Mouse (Mus musculus): ENCODE results near the gene Atp2a1. TPM values are rescaled to one million over a fixed set of nuclear protein-coding genes. Genes with fewer than 3 reads are reported as not detected.

The Atp2a1 gene
- polyA plus RNA-seq, 1 experiment from 2014 or later: 0.24 TPM

- no peaks in the 10 kb centered on the region for H3K9me3 ChIP-seq (replicated peaks; ENCODE audit: control insufficient read depth, low read length)
- DNase-seq (ENCODE audit: low spot score): peak; percentile 97
- peaks cover 7% of the 10 kb centered on the region; the same call in 1 of the 2 replicates for H3K4me1 ChIP-seq (ENCODE audit: control insufficient read depth, insufficient read depth, low read length)
- under 1% methylated on average over 41 of the region's 53 CpGs for WGBS
- ATAC-seq: peak; percentile 94
- peak within 1 kb of the TSS; percentile 94 for H3K27ac ChIP-seq (ENCODE audit: low read depth, low read length)
- H3K36me3 ChIP-seq (ENCODE audit: control insufficient read depth, insufficient read depth, low read length): peaks cover 28% of the 10 kb centered on the region
- H3K9ac ChIP-seq (ENCODE audit: low read length): peak within 1 kb of the TSS; percentile 99
- peak within 1 kb of the TSS; percentile 90 for H3K4me2 ChIP-seq (ENCODE audit: low read length)
- H3K27me3 ChIP-seq (replicated peaks; ENCODE audit: control insufficient read depth, insufficient read depth, low read length): no peaks in the 10 kb centered on the region
- peak within 1 kb of the TSS; percentile 93 for H3K4me3 ChIP-seq (ENCODE audit: low read depth, low read length)
These were observed 12.2 kb upstream of the Atp2a1 start, which contains the start of gene Sh2b1 for GRCm38 (mm10) chr7:126474993-126475581. Sh2b1 (minus strand) TSS chr7:126475424.

- ATAC-seq: peak; percentile 52
- DNase-seq (ENCODE audit: low spot score): no peak
- Histone ChIP-seq H3K27ac (ENCODE audit: low read depth, low read length) (peak overlapping the region; percentile 94), H3K9me3 (replicated peaks; ENCODE audit: control insufficient read depth, low read length) (no peaks in the 10 kb centered on the region), H3K36me3 (ENCODE audit: control insufficient read depth, insufficient read depth, low read length) (peaks cover 33% of the 10 kb centered on the region), H3K4me3 (ENCODE audit: low read depth, low read length) (peak overlapping the region; percentile 93), H3K4me1 (ENCODE audit: control insufficient read depth, insufficient read depth, low read length) (peaks cover 7% of the 10 kb centered on the region; the same call in 1 of the 2 replicates), H3K27me3 (replicated peaks; ENCODE audit: control insufficient read depth, insufficient read depth, low read length) (no peaks in the 10 kb centered on the region), H3K4me2 (ENCODE audit: low read length) (peak overlapping the region; percentile 90), H3K9ac (ENCODE audit: low read length) (peak overlapping the region; percentile 99)
- WGBS: 2% methylated on average over 26 of the region's 27 CpGs
These were observed 11.6 kb upstream of the Atp2a1 start for GRCm38 (mm10) chr7:126474486-126474955.

GRCm38 (mm10) chr7:126473470-126474086, 10.7 kb upstream of the Atp2a1 start:
- H3K27me3 ChIP-seq (replicated peaks; ENCODE audit: control insufficient read depth, insufficient read depth, low read length): no peaks in the 10 kb centered on the region
- WGBS: 88% methylated on average over 9 of the region's 9 CpGs
- H3K4me3 ChIP-seq (ENCODE audit: low read depth, low read length): peak overlapping the region; percentile 93
- H3K36me3 ChIP-seq (ENCODE audit: control insufficient read depth, insufficient read depth, low read length): peaks cover 42% of the 10 kb centered on the region
- H3K4me1 ChIP-seq (ENCODE audit: control insufficient read depth, insufficient read depth, low read length): peaks cover 7% of the 10 kb centered on the region; the same call in 1 of the 2 replicates
- no peaks in the 10 kb centered on the region for H3K9me3 ChIP-seq (replicated peaks; ENCODE audit: control insufficient read depth, low read length)
- H3K4me2 ChIP-seq (ENCODE audit: low read length): peak overlapping the region; percentile 90
- DNase-seq (ENCODE audit: low spot score): no peak
- ATAC-seq: no peak
- H3K9ac ChIP-seq (ENCODE audit: low read length): peak overlapping the region; percentile 99; the same call in 1 of the 2 replicates
- no peak overlapping the region for H3K27ac ChIP-seq (ENCODE audit: low read depth, low read length)

GRCm38 (mm10) chr7:126472713-126473112, 9.8 kb upstream of the Atp2a1 start:
- H3K9me3 ChIP-seq (replicated peaks; ENCODE audit: control insufficient read depth, low read length): no peaks in the 10 kb centered on the region
- peaks cover 51% of the 10 kb centered on the region for H3K36me3 ChIP-seq (ENCODE audit: control insufficient read depth, insufficient read depth, low read length)
- no peak overlapping the region for H3K27ac ChIP-seq (ENCODE audit: low read depth, low read length)
- H3K4me1 ChIP-seq (ENCODE audit: control insufficient read depth, insufficient read depth, low read length): peaks cover 7% of the 10 kb centered on the region; the same call in 1 of the 2 replicates
- DNase-seq (ENCODE audit: low spot score) (no peak), ATAC-seq (no peak)
- H3K4me3 ChIP-seq (ENCODE audit: low read depth, low read length): no peak overlapping the region
- H3K9ac ChIP-seq (ENCODE audit: low read length): no peak overlapping the region
- no peak overlapping the region for H3K4me2 ChIP-seq (ENCODE audit: low read length)
- WGBS: 89% methylated on average over 16 of the region's 16 CpGs
- no peaks in the 10 kb centered on the region for H3K27me3 ChIP-seq (replicated peaks; ENCODE audit: control insufficient read depth, insufficient read depth, low read length)

GRCm38 (mm10) chr7:126472306-126472705, 9.4 kb upstream of the Atp2a1 start:
- DNase-seq (ENCODE audit: low spot score) (no peak), ATAC-seq (no peak)
- H3K27me3 ChIP-seq (replicated peaks; ENCODE audit: control insufficient read depth, insufficient read depth, low read length): no peaks in the 10 kb centered on the region
- H3K36me3 ChIP-seq (ENCODE audit: control insufficient read depth, insufficient read depth, low read length): peaks cover 55% of the 10 kb centered on the region
- H3K9me3 ChIP-seq (replicated peaks; ENCODE audit: control insufficient read depth, low read length): no peaks in the 10 kb centered on the region
- H3K9ac ChIP-seq (ENCODE audit: low read length): no peak overlapping the region
- H3K27ac ChIP-seq (ENCODE audit: low read depth, low read length): no peak overlapping the region
- peaks cover 7% of the 10 kb centered on the region; the same call in 1 of the 2 replicates for H3K4me1 ChIP-seq (ENCODE audit: control insufficient read depth, insufficient read depth, low read length)
- 93% methylated on average over 13 of the region's 13 CpGs for WGBS
- H3K4me3 ChIP-seq (ENCODE audit: low read depth, low read length): no peak overlapping the region
- H3K4me2 ChIP-seq (ENCODE audit: low read length): no peak overlapping the region

- peaks cover 7% of the 10 kb centered on the region; the same call in 1 of the 2 replicates for H3K4me1 ChIP-seq (ENCODE audit: control insufficient read depth, insufficient read depth, low read length)
- no peak overlapping the region for H3K4me3 ChIP-seq (ENCODE audit: low read depth, low read length)
- no peak overlapping the region for H3K4me2 ChIP-seq (ENCODE audit: low read length)
- no peak for DNase-seq (ENCODE audit: low spot score)
- no peaks in the 10 kb centered on the region for H3K9me3 ChIP-seq (replicated peaks; ENCODE audit: control insufficient read depth, low read length)
- H3K27ac ChIP-seq (ENCODE audit: low read depth, low read length): no peak overlapping the region
- 93% methylated on average over 4 of the region's 4 CpGs for WGBS
- peaks cover 59% of the 10 kb centered on the region for H3K36me3 ChIP-seq (ENCODE audit: control insufficient read depth, insufficient read depth, low read length)
- no peak overlapping the region for H3K9ac ChIP-seq (ENCODE audit: low read length)
- ATAC-seq: no peak
- no peaks in the 10 kb centered on the region for H3K27me3 ChIP-seq (replicated peaks; ENCODE audit: control insufficient read depth, insufficient read depth, low read length)
These were observed 8.9 kb upstream of the Atp2a1 start for GRCm38 (mm10) chr7:126471853-126472252.

- no peaks in the 10 kb centered on the region for H3K9me3 ChIP-seq (replicated peaks; ENCODE audit: control insufficient read depth, low read length)
- no peaks in the 10 kb centered on the region for H3K27me3 ChIP-seq (replicated peaks; ENCODE audit: control insufficient read depth, insufficient read depth, low read length)
- H3K27ac ChIP-seq (ENCODE audit: low read depth, low read length): no peak overlapping the region
- H3K4me1 ChIP-seq (ENCODE audit: control insufficient read depth, insufficient read depth, low read length): peaks cover 7% of the 10 kb centered on the region; the same call in 1 of the 2 replicates
- H3K4me3 ChIP-seq (ENCODE audit: low read depth, low read length): no peak overlapping the region
- H3K36me3 ChIP-seq (ENCODE audit: control insufficient read depth, insufficient read depth, low read length): peaks cover 64% of the 10 kb centered on the region
- no peak overlapping the region for H3K4me2 ChIP-seq (ENCODE audit: low read length)
- H3K9ac ChIP-seq (ENCODE audit: low read length): no peak overlapping the region
- DNase-seq (ENCODE audit: low spot score): no peak
- no peak for ATAC-seq
- 90% methylated on average over 5 of the region's 5 CpGs for WGBS
These were observed 8.5 kb upstream of the Atp2a1 start for GRCm38 (mm10) chr7:126471361-126471760.

GRCm38 (mm10) chr7:126470077-126470476, 7.2 kb upstream of the Atp2a1 start:
- Histone ChIP-seq H3K36me3 (ENCODE audit: control insufficient read depth, insufficient read depth, low read length) (peaks cover 66% of the 10 kb centered on the region), H3K9me3 (replicated peaks; ENCODE audit: control insufficient read depth, low read length) (no peaks in the 10 kb centered on the region), H3K4me1 (ENCODE audit: control insufficient read depth, insufficient read depth, low read length) (peaks cover 7% of the 10 kb centered on the region; the same call in 1 of the 2 replicates), H3K4me2 (ENCODE audit: low read length) (no peak overlapping the region), H3K4me3 (ENCODE audit: low read depth, low read length) (no peak overlapping the region), H3K27ac (ENCODE audit: low read depth, low read length) (no peak overlapping the region), H3K9ac (ENCODE audit: low read length) (no peak overlapping the region), H3K27me3 (replicated peaks; ENCODE audit: control insufficient read depth, insufficient read depth, low read length) (no peaks in the 10 kb centered on the region)
- ATAC-seq (no peak), DNase-seq (ENCODE audit: low spot score) (no peak)
- 94% methylated on average over 6 of the region's 6 CpGs for WGBS
